Mouse (Mus musculus) MEL (cell line): Measurements from ENCODE around the gene Gpr162. TPM values are rescaled to one million over a fixed set of nuclear protein-coding genes. Genes with fewer than 3 reads are reported as not detected.
A peak's percentile ranks its signal among the peaks of the same experiment; 100 is the strongest.

Source experiments
- DNase-seq: peaks from one replicate; pipeline ENCODE4 v3.0.0; 2011; ENCODE audit warnings: low read depth, low spot score
- H3K27ac ChIP-seq: 2 replicates; pipeline ENCODE4 v1.5.1; 2012; ENCODE audit warnings: low read depth, mild to moderate bottlenecking, control low read depth, low read length, moderate library complexity; ENCODE audit not compliant: control insufficient read depth
- H3K27me3 ChIP-seq, 2 experiments: fragments of 150-350 bp in 1 of 2; sonication (generic) in 1 of 2; 2 replicates each; pipeline ENCODE4 v1.6.1; 2012; ENCODE audit warnings: low read length in 2 of 2, mild to moderate bottlenecking in 2 of 2, improper control_type of control experiment in 1 of 2, moderate library complexity in 1 of 2; ENCODE audit not compliant: insufficient read depth in 2 of 2, control insufficient read depth in 1 of 2
- H3K36me3 ChIP-seq, 2 experiments: 2 replicates each; pipeline ENCODE4 v1.6.1; 2012 to 2014; ENCODE audit warnings: low read length in 2 of 2, improper control_type of control experiment in 1 of 2, inconsistent platforms in 1 of 2, mild to moderate bottlenecking in 1 of 2; ENCODE audit not compliant: insufficient read depth in 2 of 2, control insufficient read depth in 1 of 2
- H3K4me1 ChIP-seq, 2 experiments: fragments of 150-350 bp in 1 of 2; sonication (generic) in 1 of 2; 2 replicates each; pipeline ENCODE4 v1.6.1; 2012; ENCODE audit warnings: low read length in 2 of 2, improper control_type of control experiment in 1 of 2, mild to moderate bottlenecking in 1 of 2; ENCODE audit not compliant: insufficient read depth in 2 of 2, control insufficient read depth in 1 of 2
- H3K4me3 ChIP-seq, 2 experiments: fragments of 150-350 bp in 1 of 2; sonication (generic) in 1 of 2; 2 replicates each; pipeline ENCODE4 v1.5.1; 2012; ENCODE audit warnings: low read depth in 2 of 2, low read length in 2 of 2, mild to moderate bottlenecking in 2 of 2, moderate library complexity in 2 of 2, control low read depth in 1 of 2, improper control_type of control experiment in 1 of 2; ENCODE audit not compliant: control insufficient read depth in 1 of 2, insufficient read depth in 1 of 2
- H3K79me2 ChIP-seq: 2 replicates; pipeline ENCODE4 v1.6.1; 2012; ENCODE audit warnings: mild to moderate bottlenecking, low read length, moderate library complexity; ENCODE audit not compliant: control insufficient read depth, poor library complexity, insufficient read depth
- H3K9ac ChIP-seq: 2 replicates; pipeline ENCODE4 v1.6.1; 2012; ENCODE audit warnings: low read depth, mild to moderate bottlenecking, control low read depth, low read length, moderate library complexity; ENCODE audit not compliant: control insufficient read depth, poor library complexity, severe bottlenecking
- H3K9me3 ChIP-seq: fragments of 150-350 bp; sonication (generic); replicated peaks from 2 replicates; pipeline ENCODE4 v1.6.1; 2012; ENCODE audit warnings: mild to moderate bottlenecking, low read length, improper control_type of control experiment, moderate library complexity; ENCODE audit not compliant: insufficient read depth
- E2F4 ChIP-seq: IDR thresholded peaks from 2 replicates; pipeline ENCODE4 v1.6.1; 2011; ENCODE audit warnings: low read depth, low read length, improper control_type of control experiment, borderline replicate concordance
- ELF1 ChIP-seq: IDR thresholded peaks from 2 replicates; pipeline ENCODE4 v1.6.1; 2014; ENCODE audit warnings: low read depth, mild to moderate bottlenecking, inconsistent platforms, low read length, improper control_type of control experiment, moderate library complexity
- EP300 ChIP-seq, 2 experiments: IDR thresholded peaks; 2 replicates each; pipeline ENCODE4 v1.6.1; 2011; ENCODE audit warnings: improper control_type of control experiment in 2 of 2, low read length in 2 of 2, low read depth in 1 of 2, mild to moderate bottlenecking in 1 of 2
- ETS1 ChIP-seq: IDR thresholded peaks from 2 replicates; pipeline ENCODE4 v1.6.1; 2012; ENCODE audit warnings: low read depth, mild to moderate bottlenecking, inconsistent platforms, low read length, improper control_type of control experiment, moderate library complexity
- GATA1 ChIP-seq: IDR thresholded peaks from 2 replicates; pipeline ENCODE4 v1.6.1; 2011; ENCODE audit warnings: low read depth, low read length, improper control_type of control experiment
- HCFC1 ChIP-seq: IDR thresholded peaks from 2 replicates; pipeline ENCODE4 v1.6.1; 2012; ENCODE audit warnings: low read depth, mild to moderate bottlenecking, inconsistent platforms, low read length, improper control_type of control experiment, moderate library complexity
- JUND ChIP-seq: IDR thresholded peaks from 2 replicates; pipeline ENCODE4 v1.6.1; 2011; ENCODE audit warnings: low read depth, mild to moderate bottlenecking, improper control_type of control experiment, low read length
- KAT2A ChIP-seq: conservative IDR thresholded peaks from 2 replicates; pipeline ENCODE4 v1.6.1; 2012; ENCODE audit warnings: low read depth, low read length, improper control_type of control experiment, inconsistent platforms
- MEF2A ChIP-seq: IDR thresholded peaks from 2 replicates; pipeline ENCODE4 v1.6.1; 2014; ENCODE audit warnings: low read depth, mild to moderate bottlenecking, inconsistent platforms, low read length, improper control_type of control experiment; ENCODE audit not compliant: poor library complexity, insufficient replicate concordance, severe bottlenecking; ENCODE audit errors: extremely low read depth
- MXI1 ChIP-seq: IDR thresholded peaks from 2 replicates; pipeline ENCODE4 v1.6.1; 2011; ENCODE audit warnings: mild to moderate bottlenecking, low read depth, low read length, improper control_type of control experiment
- MYB ChIP-seq: IDR thresholded peaks from 2 replicates; pipeline ENCODE4 v1.6.1; 2011; ENCODE audit warnings: mild to moderate bottlenecking, low read depth, low read length, improper control_type of control experiment
- NELFE ChIP-seq: IDR thresholded peaks from 2 replicates; pipeline ENCODE4 v1.6.1; 2011; ENCODE audit warnings: low read depth, low read length, improper control_type of control experiment
- NRF1 ChIP-seq: IDR thresholded peaks from 2 replicates; pipeline ENCODE4 v1.6.1; 2014; ENCODE audit warnings: low read depth, mild to moderate bottlenecking, inconsistent platforms, low read length, improper control_type of control experiment, moderate library complexity; ENCODE audit not compliant: poor library complexity, insufficient read depth, severe bottlenecking
- POLR2A ChIP-seq, 2 experiments: IDR thresholded peaks; 2 replicates each; pipeline ENCODE4 v1.6.1; 2011 to 2012; ENCODE audit warnings: low read length in 2 of 2, mild to moderate bottlenecking in 2 of 2, control low read depth in 1 of 2, improper control_type of control experiment in 1 of 2, low read depth in 1 of 2, moderate library complexity in 1 of 2; ENCODE audit not compliant: control insufficient read depth in 1 of 2, insufficient read depth in 1 of 2, poor library complexity in 1 of 2
- RCOR1 ChIP-seq: IDR thresholded peaks from 2 replicates; pipeline ENCODE4 v1.6.1; 2012; ENCODE audit warnings: low read depth, mild to moderate bottlenecking, inconsistent platforms, low read length, improper control_type of control experiment
- TAL1 ChIP-seq: IDR thresholded peaks from 2 replicates; pipeline ENCODE4 v1.6.1; 2012; ENCODE audit warnings: mild to moderate bottlenecking, inconsistent platforms, low read length, moderate library complexity, mixed read lengths
- TBP ChIP-seq: IDR thresholded peaks from 2 replicates; pipeline ENCODE4 v1.8.0; 2011; ENCODE audit warnings: low read depth, low read length, improper control_type of control experiment
- TCF12 ChIP-seq: IDR thresholded peaks from 2 replicates; pipeline ENCODE4 v1.6.1; 2014; ENCODE audit warnings: low read depth, mild to moderate bottlenecking, inconsistent platforms, low read length, improper control_type of control experiment, moderate library complexity
- UBTF ChIP-seq: IDR thresholded peaks from 2 replicates; pipeline ENCODE4 v1.6.1; 2012; ENCODE audit warnings: low read depth, mild to moderate bottlenecking, inconsistent platforms, low read length, improper control_type of control experiment, moderate library complexity, borderline replicate concordance; ENCODE audit not compliant: insufficient read depth
- USF2 ChIP-seq, 2 experiments: IDR thresholded peaks; 2 replicates each; pipeline ENCODE4 v1.6.1; 2011 to 2012; ENCODE audit warnings: improper control_type of control experiment in 2 of 2, low read length in 2 of 2, borderline replicate concordance in 1 of 2, inconsistent platforms in 1 of 2, low read depth in 1 of 2, mild to moderate bottlenecking in 1 of 2; ENCODE audit not compliant: insufficient read depth in 1 of 2
- ZC3H11A ChIP-seq: IDR thresholded peaks from 2 replicates; pipeline ENCODE4 v1.6.1; 2012; ENCODE audit warnings: low read depth, mild to moderate bottlenecking, inconsistent platforms, low read length, improper control_type of control experiment
- ZMIZ1 ChIP-seq: IDR thresholded peaks from 2 replicates; pipeline ENCODE4 v1.6.1; 2012; ENCODE audit warnings: low read depth, mild to moderate bottlenecking, inconsistent platforms, low read length, improper control_type of control experiment, moderate library complexity
- polyA plus RNA-seq, 2 experiments: library from polyadenylated mRNA; stranded (reverse) in 1 of 2; unstranded in 1 of 2; fragments of >175 nt in 1 of 2; fragments of >200 nt in 1 of 2; gene quantifications; 2 replicates each; pipeline versions ENCODE4 v1.2.1 to v1.2.4; 2012; ENCODE audit warnings: low replicate concordance in 2 of 2, low read depth in 1 of 2; ENCODE audit not compliant: insufficient read length in 2 of 2, insufficient read depth in 1 of 2, missing spikeins in 1 of 2
- total RNA-seq: library from RNA; depleted of rRNA; stranded (reverse); fragments of 300-350 nt; gene quantifications from 2 replicates; pipeline ENCODE4 v1.2.3, GENCODE M21; 2012

The Gpr162 gene
- total and polyA plus RNA-seq, 3 experiments, result 0.08 to 0.84 TPM; not detected in 1

DNA sequence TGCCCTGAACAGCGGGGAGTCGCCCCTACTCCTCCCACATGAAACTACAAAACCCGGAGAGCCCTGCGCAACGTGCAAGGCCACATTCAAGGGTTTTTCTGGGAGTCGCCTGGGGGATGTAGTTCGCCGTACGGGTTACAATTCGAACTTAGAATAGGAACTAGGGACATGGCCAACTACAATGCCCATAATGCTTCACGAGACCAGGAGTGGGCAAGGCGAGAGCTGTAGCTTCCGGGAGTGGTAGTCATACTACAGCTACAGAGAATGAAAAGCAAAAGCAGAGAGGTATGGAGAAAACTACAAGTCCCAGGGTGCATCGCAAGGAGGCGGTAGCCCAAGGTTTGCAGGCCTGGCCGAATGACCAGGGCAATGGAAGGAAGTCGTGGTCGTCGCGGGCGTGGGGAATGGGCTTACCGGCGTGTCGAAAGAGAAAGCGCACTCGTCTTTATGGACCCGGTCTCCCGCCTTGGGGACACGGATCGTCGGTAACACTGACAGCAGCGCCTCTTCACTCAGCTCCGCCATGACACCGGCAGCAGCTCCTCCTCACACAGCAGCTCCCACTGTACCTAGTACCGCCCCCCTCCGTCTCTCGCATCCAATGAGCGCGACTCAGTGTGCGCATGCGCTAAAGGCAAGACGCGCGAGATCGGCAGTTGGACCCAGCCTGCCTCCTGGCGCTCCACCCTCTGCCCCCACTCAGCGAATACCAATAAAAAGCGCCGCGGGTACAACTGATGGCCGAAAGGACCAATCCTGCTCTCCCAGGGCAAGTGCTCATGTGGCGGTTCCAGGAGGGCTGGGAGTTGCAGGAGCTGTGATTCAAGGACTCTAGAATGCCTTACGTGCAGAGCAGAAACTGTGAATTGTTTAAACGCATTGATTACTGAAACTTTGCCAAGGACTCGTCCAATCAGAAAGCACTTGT is 34.6 kb downstream of the Gpr162 start, which contains the start of the genes Usp5 and Cdca3 (continued):
- TF ChIP-seq NELFE (peak; percentile 95), ETS1 (no peak; the same call in 1 of the 2 replicates), RCOR1 (peak; percentile 41; the same call in 1 of the 2 replicates), ZMIZ1 (peak; percentile 95), TCF12 (peak; percentile 55; the same call in 1 of the 2 replicates), KAT2A (peak; percentile 100), JUND (no peak), ELF1 (peak; percentile 94), EP300 (IDR thresholded peaks at IDR 0.05; ENCODE audit: low read depth in 1 of 2, low read length in 2 of 2) (no peak), UBTF (no peak), TBP (peak; percentile 9), TAL1 (no peak), MEF2A (no peak), POLR2A (IDR thresholded peaks at IDR 0.05; ENCODE audit: control insufficient read depth in 1 of 2, insufficient read depth in 1 of 2, low read depth in 1 of 2, low read length in 2 of 2, poor library complexity in 1 of 2) (peak; percentile 58 to 79; a peak in 2 of 4 replicates)

GRCm38 (mm10) chr6:124828101-124828592 is 35.6 kb downstream of the Gpr162 start:
- TF ChIP-seq NELFE (no peak), EP300 (IDR thresholded peaks at IDR 0.05; ENCODE audit: low read depth in 1 of 2, low read length in 2 of 2) (no peak), HCFC1 (no peak), USF2 (IDR thresholded peaks at IDR 0.05; ENCODE audit: borderline replicate concordance in 1 of 2, insufficient read depth in 1 of 2, low read depth in 1 of 2, low read length in 2 of 2) (no peak), E2F4 (no peak), JUND (no peak), ZC3H11A (no peak), MYB (no peak), TBP (no peak), NRF1 (no peak), POLR2A (IDR thresholded peaks at IDR 0.05; ENCODE audit: control insufficient read depth in 1 of 2, insufficient read depth in 1 of 2, low read depth in 1 of 2, low read length in 2 of 2, poor library complexity in 1 of 2) (0 out of 4 replicates have a peak, but pooled peaks of 1 of the 2 experiments have one; percentile 22), GATA1 (peak; percentile 69), MXI1 (no peak; the same call in 1 of the 2 replicates), MEF2A (no peak)

More at GRCm38 (mm10) chr6:124828101-124828592, 35.6 kb downstream of the Gpr162 start:
- Histone ChIP-seq H3K4me3 (peak overlapping the region; percentile 63 to 89), H3K9me3 (no peaks in the 10 kb centered on the region), H3K27ac (peak overlapping the region; percentile 33), H3K79me2 (peaks cover 22% of the 10 kb centered on the region), H3K9ac (peak overlapping the region; percentile 69), H3K27me3 (no peaks in the 10 kb centered on the region), H3K4me1 (peaks cover 2 to 6% of the 10 kb centered on the region in 2 experiments; a peak in 3 of 4 replicates), H3K36me3 (peaks cover 4 to 8% of the 10 kb centered on the region in 2 experiments)
- DNase-seq, result peak; percentile 76
